In genomic region chr6:116072746-116073261, GRCm38 (mm10) we compare ENCODE assay signal across 8 mouse cellular contexts.
DNase-seq lines count a peak whose midpoint lies in the region; ATAC-seq and TF ChIP-seq lines count a peak whose summit lies in the region.

No protein-coding gene starts in this region.

- H3K4me2 ChIP-seq in hindbrain, embryonic 13.5 days: 0 out of 2 replicates have a peak overlapping the region, but pooled peaks have one; percentile 3
- H3K4me2 ChIP-seq in hindbrain, embryonic 11.5 days (replicated peaks; ENCODE audit: low read depth, low read length): no peak overlapping the region
- H3K4me2 ChIP-seq in embryonic facial prominence, embryonic 13.5 days: no peak overlapping the region; the same call in 1 of the 2 replicates

- no peak overlapping the region for H3K4me3 ChIP-seq in hindbrain, embryonic 13.5 days
- H3K4me3 ChIP-seq in hindbrain, embryonic 11.5 days (ENCODE audit: low read depth, low read length): no peak overlapping the region
- H3K4me3 ChIP-seq in embryonic facial prominence, embryonic 13.5 days: no peak overlapping the region
- no peak overlapping the region for H3K4me3 ChIP-seq in lung, adult 2 months (replicated peaks; ENCODE audit: extremely low read depth, low read depth, low read length)
- no peak overlapping the region for H3K4me3 ChIP-seq in olfactory bulb, adult 2 months (ENCODE audit: insufficient read depth, low read depth, low read length)

- intact Hi-C loops in heart, postnatal 14 days (cut with DNase I): no loop called here

- no peak for TF ChIP-seq POLR2A in lung, adult 2 months (IDR thresholded peaks at IDR 0.05; ENCODE audit: borderline replicate concordance, extremely low read depth, low read depth, low read length)
- no peak for TF ChIP-seq POLR2A in olfactory bulb, adult 2 months (IDR thresholded peaks at IDR 0.05; ENCODE audit: insufficient read depth, low read depth, low read length)

- no peak overlapping the region for H3K9ac ChIP-seq in hindbrain, embryonic 13.5 days
- H3K9ac ChIP-seq in hindbrain, embryonic 11.5 days (ENCODE audit: low read depth, low read length): no peak overlapping the region
- no peak overlapping the region for H3K9ac ChIP-seq in embryonic facial prominence, embryonic 13.5 days

- DNase-seq in hindbrain, embryonic 11.5 days (ENCODE audit: low spot score): no peak
- peak; percentile 47 to 56 for DNase-seq in heart, postnatal 14 days
- peak; percentile 28 for DNase-seq in lung, adult 2 months
- DNase-seq in layer of hippocampus, postnatal 10 days (ENCODE audit: low spot score in 2 of 2): no peak
- no peak for DNase-seq in thymus, postnatal 10 days (ENCODE audit: low spot score in 2 of 2)

- H3K4me1 ChIP-seq in hindbrain, embryonic 13.5 days (replicated peaks): peaks cover 13% of the 10 kb centered on the region
- H3K4me1 ChIP-seq in hindbrain, embryonic 11.5 days (replicated peaks; ENCODE audit: control insufficient read depth, insufficient read depth, low read length): no peaks in the 10 kb centered on the region
- peaks cover 8% of the 10 kb centered on the region for H3K4me1 ChIP-seq in embryonic facial prominence, embryonic 13.5 days
- H3K4me1 ChIP-seq in lung, adult 2 months (ENCODE audit: control insufficient read depth, insufficient read depth, low read length): peaks cover 7% of the 10 kb centered on the region
- peaks cover 2% of the 10 kb centered on the region; the same call in 1 of the 2 replicates for H3K4me1 ChIP-seq in olfactory bulb, adult 2 months (ENCODE audit: control insufficient read depth, insufficient read depth, low read length)

- no peaks in the 10 kb centered on the region for H3K36me3 ChIP-seq in hindbrain, embryonic 13.5 days
- no peaks in the 10 kb centered on the region for H3K36me3 ChIP-seq in hindbrain, embryonic 11.5 days (ENCODE audit: control insufficient read depth, insufficient read depth, low read length)
- no peaks in the 10 kb centered on the region for H3K36me3 ChIP-seq in embryonic facial prominence, embryonic 13.5 days

- no peak for TF ChIP-seq CTCF in lung, adult 2 months (IDR thresholded peaks at IDR 0.05; ENCODE audit: insufficient read depth, low read length)
- no peak for TF ChIP-seq CTCF in olfactory bulb, adult 2 months (IDR thresholded peaks at IDR 0.05; ENCODE audit: insufficient read depth, low read depth, low read length)

- ATAC-seq in hindbrain, embryonic 13.5 days (ENCODE audit: low FRiP score): no peak
- no peak for ATAC-seq in hindbrain, embryonic 11.5 days (ENCODE audit: low FRiP score)
- ATAC-seq in embryonic facial prominence, embryonic 13.5 days (ENCODE audit: insufficient number of reproducible peaks, insufficient read depth, low FRiP score, low TSS enrichment, low read depth): no peak

- 52% methylated on average over 8 of the region's 8 CpGs for WGBS in hindbrain, embryonic 13.5 days
- WGBS in hindbrain, embryonic 11.5 days: 74% methylated on average over 8 of the region's 8 CpGs
- 69% methylated on average over 8 of the region's 8 CpGs for WGBS in embryonic facial prominence, embryonic 13.5 days
- 17% methylated on average over 8 of the region's 8 CpGs for WGBS in lung, adult 2 months
- WGBS in olfactory bulb, adult 2 months: 39% methylated on average over 8 of the region's 8 CpGs

- H3K27me3 ChIP-seq in hindbrain, embryonic 13.5 days: no peaks in the 10 kb centered on the region
- no peaks in the 10 kb centered on the region for H3K27me3 ChIP-seq in hindbrain, embryonic 11.5 days (ENCODE audit: control insufficient read depth, insufficient read depth, low read length)
- H3K27me3 ChIP-seq in embryonic facial prominence, embryonic 13.5 days: no peaks in the 10 kb centered on the region

- H3K27ac ChIP-seq in hindbrain, embryonic 13.5 days: 0 out of 2 replicates have a peak overlapping the region, but pooled peaks have one; percentile 24
- H3K27ac ChIP-seq in hindbrain, embryonic 11.5 days (ENCODE audit: low read depth, low read length): no peak overlapping the region
- peak overlapping the region; percentile 60 for H3K27ac ChIP-seq in embryonic facial prominence, embryonic 13.5 days
- peak overlapping the region; percentile 26; the same call in 1 of the 2 replicates for H3K27ac ChIP-seq in olfactory bulb, adult 2 months (ENCODE audit: insufficient read depth, low read depth, low read length)

- no peaks in the 10 kb centered on the region for H3K9me3 ChIP-seq in hindbrain, embryonic 13.5 days
- no peaks in the 10 kb centered on the region for H3K9me3 ChIP-seq in hindbrain, embryonic 11.5 days (ENCODE audit: control insufficient read depth, low read length)
- no peaks in the 10 kb centered on the region for H3K9me3 ChIP-seq in embryonic facial prominence, embryonic 13.5 days

Comparison
In these comparisons a context has a peak if more than half of its experiments do, and no peak if none do; other contexts are left out.
1. DNase-seq: peak in heart, postnatal 14 days (2 of 2) and lung, adult 2 months (single experiment); none in hindbrain, embryonic 11.5 days (single experiment), layer of hippocampus, postnatal 10 days (0 of 2) and thymus, postnatal 10 days (0 of 2).